Mouse (Mus musculus) brain, embryonic 14.5 days (tissue): Measurements from ENCODE around the gene Tgoln1.

Experiments
- CTCF ChIP-seq: fragments of 200-500 bp; IDR thresholded peaks from 2 replicates; pipeline ENCODE4 v1.5.1; 2012; ENCODE audit warnings: inconsistent platforms, mild to moderate bottlenecking, moderate library complexity, borderline replicate concordance; ENCODE audit not compliant: insufficient read depth, insufficient read length; ENCODE audit errors: extremely low read depth
- POLR2A ChIP-seq: fragments of 200-500 bp; IDR thresholded peaks from 2 replicates; pipeline ENCODE4 v1.6.1; 2012; ENCODE audit warnings: mild to moderate bottlenecking, inconsistent platforms, borderline replicate concordance; ENCODE audit not compliant: poor library complexity, insufficient read depth, insufficient read length, severe bottlenecking; ENCODE audit errors: extremely low read depth

DNA sequence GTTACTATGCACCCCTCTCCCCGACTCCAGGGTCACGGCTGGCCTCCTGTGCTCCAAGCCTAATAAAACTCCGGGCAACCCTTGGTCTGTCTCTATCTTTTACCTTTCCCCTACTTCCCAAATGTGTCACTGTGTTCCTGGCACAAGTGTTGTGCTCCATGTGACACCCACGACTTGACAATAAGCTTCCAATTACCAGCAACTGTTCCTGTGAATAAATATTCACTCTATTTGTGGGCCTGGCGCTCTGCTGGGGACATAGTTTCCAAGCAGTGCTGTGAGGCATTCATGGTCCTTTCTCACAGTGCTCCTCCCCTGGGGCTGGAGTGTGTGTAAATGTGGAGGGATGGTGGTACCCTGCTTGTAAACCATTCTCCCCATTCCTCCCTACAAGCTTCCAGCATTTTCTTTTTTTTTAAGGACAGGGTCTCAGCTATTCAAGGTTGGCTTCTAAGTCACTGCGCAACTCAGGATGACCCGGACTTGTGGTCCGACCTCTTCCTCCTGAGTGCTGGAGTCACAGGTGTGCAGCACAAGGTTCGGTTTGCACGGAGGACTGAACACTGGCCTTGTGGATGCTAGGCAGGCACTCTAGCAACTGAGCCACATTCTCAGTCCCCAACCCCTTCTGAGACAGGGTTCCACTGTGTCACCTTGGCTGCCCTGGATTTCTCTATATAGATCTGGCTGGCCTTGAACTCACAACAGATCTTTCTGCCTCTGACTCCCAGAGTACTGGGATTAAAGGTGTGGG, 46.0 kb downstream of the Tgoln1 start:
- no peak for TF ChIP-seq CTCF
- no peak for TF ChIP-seq POLR2A
